Mouse (Mus musculus) ES-E14 (cell line): ENCODE data around the gene Zfp827. TPM values are rescaled to one million over a fixed set of nuclear protein-coding genes. Genes with fewer than 3 reads are reported as not detected.

ENCODE experiments used
- DNase-seq: peaks from one replicate; pipeline ENCODE4 v3.0.0-alpha.2; 2013; ENCODE audit warnings: low read depth, low spot score
- H3K27ac ChIP-seq: 2 replicates; pipeline ENCODE4 v1.5.1; 2012; ENCODE audit warnings: low read depth, mild to moderate bottlenecking, low read length, moderate library complexity, mixed read lengths; ENCODE audit not compliant: poor library complexity, insufficient read depth, severe bottlenecking
- H3K36me3 ChIP-seq: 2 replicates; pipeline ENCODE4 v1.6.1; 2012; ENCODE audit warnings: mild to moderate bottlenecking, low read length, moderate library complexity, mixed read lengths; ENCODE audit not compliant: control insufficient read depth, poor library complexity, insufficient read depth, severe bottlenecking
- H3K4me1 ChIP-seq, 2 experiments: fragments of 150-350 bp in 1 of 2; sonication (generic) in 1 of 2; 2 replicates each; pipeline ENCODE4 v1.6.1; 2012; ENCODE audit warnings: low read length in 2 of 2, mild to moderate bottlenecking in 1 of 2, mixed read lengths in 1 of 2; ENCODE audit not compliant: control insufficient read depth in 2 of 2, insufficient read depth in 2 of 2, poor library complexity in 1 of 2
- H3K4me3 ChIP-seq, 2 experiments: fragments of 150-350 bp in 1 of 2; sonication (generic) in 1 of 2; 2 replicates each; pipeline ENCODE4 v1.5.1; 2012; ENCODE audit warnings: low read length in 2 of 2, low read depth in 1 of 2, mild to moderate bottlenecking in 1 of 2, mixed read lengths in 1 of 2; ENCODE audit not compliant: insufficient read depth in 1 of 2, poor library complexity in 1 of 2, severe bottlenecking in 1 of 2
- H3K9ac ChIP-seq: 2 replicates; pipeline ENCODE4 v1.6.1; 2012; ENCODE audit warnings: low read depth, mild to moderate bottlenecking, low read length, mixed read lengths; ENCODE audit not compliant: poor library complexity, insufficient read depth, severe bottlenecking
- H3K9me3 ChIP-seq: fragments of 150-350 bp; sonication (generic); 2 replicates; pipeline ENCODE4 v1.6.1; 2012; ENCODE audit warnings: low read depth, mild to moderate bottlenecking, low read length; ENCODE audit not compliant: control insufficient read depth, insufficient read depth
- CHD2 ChIP-seq: IDR thresholded peaks from 2 replicates; pipeline ENCODE4 v1.6.1; 2014; ENCODE audit warnings: mild to moderate bottlenecking, low read depth, low read length, inconsistent platforms
- HCFC1 ChIP-seq: IDR thresholded peaks from 2 replicates; pipeline ENCODE4 v1.6.1; 2012; ENCODE audit warnings: low read length, inconsistent platforms, borderline replicate concordance; ENCODE audit not compliant: insufficient read depth
- MAFK ChIP-seq: IDR thresholded peaks from 2 replicates; pipeline ENCODE4 v1.6.1; 2014; ENCODE audit warnings: mild to moderate bottlenecking, low read depth, low read length, inconsistent platforms; ENCODE audit not compliant: insufficient read depth
- ZC3H11A ChIP-seq: IDR thresholded peaks from 2 replicates; pipeline ENCODE4 v1.6.1; 2012; ENCODE audit warnings: low read depth, mild to moderate bottlenecking, inconsistent platforms, low read length, borderline replicate concordance
- ZNF384 ChIP-seq: IDR thresholded peaks from 2 replicates; pipeline ENCODE4 v1.6.1; 2012; ENCODE audit warnings: low read depth, low read length, inconsistent platforms
- in situ Hi-C, 2 experiments: fragments of 600-800 bp; cut with MboI; formaldehyde crosslinking; loops; one replicate each; pipeline ENCODE4 v1.15.1; 2025; ENCODE audit warnings: low sequenced_read_pairs in 2 of 2, inconsistent platforms in 1 of 2; ENCODE audit not compliant: unreplicated experiment in 2 of 2
- total RNA-seq: library from RNA; depleted of rRNA; stranded (reverse); fragments of 300-350 nt; gene quantifications from 2 replicates; pipeline ENCODE4 v1.2.3, GENCODE M21; 2012

Zfp827 gene
- total RNA-seq, 1 experiment, result 5.8 TPM

DNA sequence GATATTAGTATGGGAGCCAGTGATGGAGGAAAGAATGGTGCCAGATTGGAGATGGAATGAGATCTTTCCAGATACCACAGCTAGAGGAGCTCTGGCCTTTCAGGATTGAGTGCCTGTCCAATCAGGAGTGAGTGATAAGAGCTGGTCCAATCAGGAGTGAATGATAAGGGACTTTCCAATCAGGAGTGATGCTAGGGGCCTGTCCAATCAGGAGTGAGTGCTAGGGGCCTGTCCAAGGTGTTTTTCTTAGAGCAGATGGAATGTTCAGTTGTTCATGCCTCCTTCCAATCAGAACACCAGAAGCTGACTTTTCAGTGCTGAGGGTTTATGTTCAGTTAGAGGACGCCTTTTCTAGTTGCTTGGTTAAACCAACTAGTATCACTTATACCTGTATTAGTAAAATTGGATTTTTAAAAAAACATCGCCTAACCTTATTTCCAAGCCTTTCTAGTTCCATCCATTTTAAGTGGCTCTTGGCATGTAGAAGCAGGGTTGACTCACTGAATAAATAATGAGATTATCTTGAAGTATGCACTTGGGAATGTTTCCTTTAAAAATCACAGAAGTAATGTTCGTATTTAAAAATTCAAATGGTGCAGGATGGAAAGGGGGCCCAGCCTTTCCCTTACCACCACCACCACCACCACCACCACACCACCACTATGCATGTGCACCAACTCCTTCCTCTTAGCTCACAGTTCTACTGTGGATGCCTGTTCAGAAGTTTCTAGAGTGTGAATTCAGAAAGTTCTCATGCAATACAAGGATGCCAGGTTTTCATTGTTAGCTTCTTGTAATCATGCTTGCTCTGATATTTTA, 39.8 kb downstream of the Zfp827 start:
- no peaks in the 10 kb centered on the region for H3K9me3 ChIP-seq
- no peak overlapping the region for H3K4me3 ChIP-seq
- no peaks in the 10 kb centered on the region for H3K4me1 ChIP-seq
- H3K9ac ChIP-seq, result no peak overlapping the region
- in situ Hi-C loops, result no loop called here
- TF ChIP-seq MAFK (no peak), ZNF384 (no peak), CHD2 (no peak), ZC3H11A (no peak), HCFC1 (no peak)
- peaks cover 15% of the 10 kb centered on the region for H3K36me3 ChIP-seq
- DNase-seq, result no peak
- no peak overlapping the region for H3K27ac ChIP-seq

DNA sequence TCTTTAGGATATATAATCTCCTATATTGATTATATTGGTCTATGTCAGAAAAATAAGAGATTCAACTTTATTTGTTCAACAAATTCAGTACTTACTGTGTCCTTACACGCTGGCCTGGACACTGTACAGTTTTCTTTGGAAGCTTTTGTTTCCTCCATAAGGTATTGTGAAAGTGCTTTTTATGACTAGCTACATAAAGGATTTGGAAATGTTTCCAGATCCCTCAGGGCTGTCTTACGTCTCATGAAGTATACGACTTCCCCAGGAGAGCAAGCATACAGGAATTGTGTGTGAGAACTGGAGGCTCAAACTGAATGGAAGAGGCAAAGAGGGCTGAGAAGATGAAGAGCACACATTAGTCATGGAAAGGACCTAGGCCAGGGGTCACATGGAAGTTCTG, 45.1 kb downstream of the Zfp827 start:
- Histone ChIP-seq H3K9me3 (no peaks in the 10 kb centered on the region), H3K4me3 (no peak overlapping the region), H3K36me3 (peaks cover 14% of the 10 kb centered on the region), H3K9ac (no peak overlapping the region), H3K4me1 (peaks cover 3 to 7% of the 10 kb centered on the region in 2 experiments; a peak in 3 of 4 replicates), H3K27ac (no peak overlapping the region)
- TF ChIP-seq HCFC1, result no peak
- no peak for TF ChIP-seq ZC3H11A
- no peak for TF ChIP-seq MAFK
- no peak for TF ChIP-seq CHD2
- TF ChIP-seq ZNF384, result no peak
- DNase-seq, result no peak
- in situ Hi-C loops, result no loop called here

DNA sequence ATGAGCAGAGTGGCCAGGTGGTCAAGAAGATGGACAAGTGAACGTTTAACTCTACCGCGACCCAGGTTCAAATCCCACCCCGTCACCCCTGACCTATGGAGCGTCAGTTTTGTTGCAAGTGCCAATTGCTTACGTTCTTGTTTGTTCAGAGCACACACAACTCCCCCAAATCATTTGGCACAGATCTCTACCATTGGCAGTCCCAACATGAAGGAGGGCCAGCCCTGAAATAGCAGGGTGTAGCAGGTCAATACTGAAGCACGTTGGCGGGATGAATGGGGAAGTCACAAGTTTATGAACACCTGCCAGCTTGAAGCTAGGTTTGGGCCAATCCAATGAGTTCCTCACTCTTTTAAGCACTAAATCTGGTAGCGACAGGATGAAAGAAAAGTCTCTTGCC, 46.7 kb downstream of the Zfp827 start:
- in situ Hi-C loops, result no loop called here
- no peak for DNase-seq
- no peak overlapping the region for H3K4me3 ChIP-seq
- H3K9ac ChIP-seq, result no peak overlapping the region
- H3K36me3 ChIP-seq, result peaks cover 13% of the 10 kb centered on the region
- TF ChIP-seq ZC3H11A (no peak), HCFC1 (no peak), MAFK (no peak), CHD2 (no peak), ZNF384 (no peak)
- H3K9me3 ChIP-seq, result no peaks in the 10 kb centered on the region
- H3K27ac ChIP-seq, result no peak overlapping the region
- H3K4me1 ChIP-seq, result peaks cover 8 to 20% of the 10 kb centered on the region in 2 experiments

DNA sequence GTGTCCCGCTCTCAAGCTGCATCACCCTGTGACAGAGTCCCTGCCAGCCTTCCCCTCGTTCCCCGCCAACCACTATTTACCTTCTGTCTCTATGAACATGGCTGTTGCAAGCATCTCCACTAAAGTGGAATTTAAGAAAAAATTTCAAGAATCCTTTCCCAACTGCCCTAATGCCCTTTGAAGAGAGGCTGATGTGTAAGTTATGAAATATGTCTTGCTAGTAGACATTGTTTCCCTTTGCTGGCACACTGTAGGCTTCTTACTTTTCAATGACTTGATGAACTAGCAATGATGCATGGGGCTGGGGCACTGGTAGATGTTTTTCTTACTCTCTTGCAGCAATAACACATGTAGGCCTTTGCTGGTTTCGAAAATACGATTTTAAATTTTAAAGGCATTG, 49.0 kb downstream of the Zfp827 start:
- DNase-seq, result no peak
- in situ Hi-C loops, result no loop called here
- H3K9me3 ChIP-seq, result no peaks in the 10 kb centered on the region
- peaks cover 8% of the 10 kb centered on the region for H3K36me3 ChIP-seq
- no peak overlapping the region for H3K4me3 ChIP-seq
- no peak overlapping the region for H3K9ac ChIP-seq
- no peak overlapping the region for H3K27ac ChIP-seq
- H3K4me1 ChIP-seq, result peaks cover 11 to 25% of the 10 kb centered on the region in 2 experiments
- no peak for TF ChIP-seq ZNF384
- TF ChIP-seq CHD2, result no peak
- no peak for TF ChIP-seq ZC3H11A
